Comparison of ENCODE assay signal across 16 mouse cellular contexts in the genomic region with DNA sequence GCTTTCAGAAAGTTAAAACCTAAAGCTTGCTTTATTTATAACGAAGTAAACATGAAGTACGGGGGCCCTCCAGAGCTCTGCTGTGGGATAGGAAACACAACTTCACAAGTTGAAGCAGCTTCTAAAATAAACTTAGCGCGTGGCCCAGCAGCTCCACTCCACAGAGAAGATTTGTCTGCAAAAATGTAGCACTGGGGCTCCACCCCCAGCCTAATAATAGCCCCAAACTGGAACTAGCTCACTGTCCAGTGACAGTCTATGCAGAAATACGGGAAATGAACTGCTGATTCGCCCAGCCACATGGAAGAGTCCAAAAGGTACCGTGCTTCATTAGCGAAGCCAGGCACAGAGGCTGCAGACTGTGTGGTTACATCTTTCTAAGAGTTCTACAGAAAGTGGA. TPM values are rescaled to one million over a fixed set of nuclear protein-coding genes. Genes with fewer than 3 reads are reported as not detected.
DNase-seq lines count a peak whose midpoint lies in the region; ATAC-seq lines count a peak whose summit lies in the region.
"Had no signal": no experiment of that assay in that cellular context is flagged by ENCODE, and none has a peak within 500 bp of the region (broad histone marks: within the 10 kb centered on the region; RNA-seq: fewer than 3 reads in every experiment).

No protein-coding gene starts in this region.

- no peaks in the 10 kb centered on the region for H3K27me3 ChIP-seq in intestine, embryonic 16.5 days (replicated peaks; ENCODE audit: control insufficient read depth, insufficient read depth, low read length)
- H3K27me3 ChIP-seq in intestine, embryonic 15.5 days (replicated peaks): no peaks in the 10 kb centered on the region
- no peaks in the 10 kb centered on the region for H3K27me3 ChIP-seq in forebrain, embryonic 13.5 days
- no peaks in the 10 kb centered on the region for H3K27me3 ChIP-seq in midbrain, embryonic 11.5 days (ENCODE audit: control insufficient read depth, insufficient read depth, low read length)
- H3K27me3 ChIP-seq: forebrain, embryonic 12.5 days; liver, embryonic 15.5 days had no signal

- no peak overlapping the region for H3K4me3 ChIP-seq in intestine, embryonic 16.5 days (ENCODE audit: low read length)
- no peak overlapping the region for H3K4me3 ChIP-seq in intestine, embryonic 15.5 days (replicated peaks)
- no peak overlapping the region for H3K4me3 ChIP-seq in forebrain, embryonic 13.5 days
- no peak overlapping the region for H3K4me3 ChIP-seq in midbrain, embryonic 11.5 days (ENCODE audit: low read depth, low read length)
- H3K4me3 ChIP-seq: forebrain, embryonic 12.5 days; liver, embryonic 15.5 days had no signal

- intact Hi-C loops in heart, postnatal 36 days (cut with DNase I): no loop called here

- H3K4me2 ChIP-seq in intestine, embryonic 16.5 days (ENCODE audit: low read depth, low read length): no peak overlapping the region
- no peak overlapping the region for H3K4me2 ChIP-seq in intestine, embryonic 15.5 days (replicated peaks)
- H3K4me2 ChIP-seq in forebrain, embryonic 13.5 days: no peak overlapping the region
- no peak overlapping the region for H3K4me2 ChIP-seq in midbrain, embryonic 11.5 days
- H3K4me2 ChIP-seq: forebrain, embryonic 12.5 days; hindbrain, embryonic 14.5 days; liver, embryonic 15.5 days had no signal

- no peaks in the 10 kb centered on the region for H3K9me3 ChIP-seq in intestine, embryonic 16.5 days (ENCODE audit: control insufficient read depth, low read length)
- H3K9me3 ChIP-seq in intestine, embryonic 15.5 days: no peaks in the 10 kb centered on the region
- H3K9me3 ChIP-seq in forebrain, embryonic 13.5 days (replicated peaks): no peaks in the 10 kb centered on the region
- H3K9me3 ChIP-seq in midbrain, embryonic 11.5 days (ENCODE audit: control insufficient read depth, low read length): no peaks in the 10 kb centered on the region
- H3K9me3 ChIP-seq: forebrain, embryonic 12.5 days; liver, embryonic 15.5 days had no signal

- 80% methylated on average over 8 of the region's 8 CpGs for WGBS in intestine, embryonic 16.5 days
- WGBS in intestine, embryonic 15.5 days: 76% methylated on average over 8 of the region's 8 CpGs
- 88% methylated on average over 8 of the region's 8 CpGs for WGBS in forebrain, embryonic 13.5 days
- WGBS in midbrain, embryonic 11.5 days: 88% methylated on average over 8 of the region's 8 CpGs

- ATAC-seq in intestine, embryonic 16.5 days: no peak
- ATAC-seq in intestine, embryonic 15.5 days: no peak
- ATAC-seq in forebrain, embryonic 13.5 days: no peak
- no peak for ATAC-seq in midbrain, embryonic 11.5 days (ENCODE audit: low FRiP score)

- H3K27ac ChIP-seq in intestine, embryonic 16.5 days (ENCODE audit: low read length): no peak overlapping the region
- no peak overlapping the region for H3K27ac ChIP-seq in intestine, embryonic 15.5 days
- no peak overlapping the region for H3K27ac ChIP-seq in forebrain, embryonic 13.5 days
- H3K27ac ChIP-seq in midbrain, embryonic 11.5 days (ENCODE audit: low read depth, low read length): no peak overlapping the region
- H3K27ac ChIP-seq: forebrain, embryonic 12.5 days; hindbrain, embryonic 14.5 days; liver, embryonic 15.5 days had no signal

- peaks cover 11% of the 10 kb centered on the region for H3K36me3 ChIP-seq in intestine, embryonic 16.5 days (ENCODE audit: control insufficient read depth, insufficient read depth, low read length)
- H3K36me3 ChIP-seq in intestine, embryonic 15.5 days: peaks cover 5% of the 10 kb centered on the region
- H3K36me3 ChIP-seq in forebrain, embryonic 13.5 days (ENCODE audit: poor library complexity, severe bottlenecking): peaks cover 28% of the 10 kb centered on the region
- H3K36me3 ChIP-seq in midbrain, embryonic 11.5 days (ENCODE audit: control insufficient read depth, insufficient read depth, low read length): peaks cover 5% of the 10 kb centered on the region; the same call in 1 of the 2 replicates

- H3K9ac ChIP-seq in intestine, embryonic 16.5 days (ENCODE audit: low read depth, low read length): peak overlapping the region; percentile 8; the same call in 1 of the 2 replicates
- H3K9ac ChIP-seq in intestine, embryonic 15.5 days: no peak overlapping the region
- no peak overlapping the region for H3K9ac ChIP-seq in forebrain, embryonic 13.5 days
- no peak overlapping the region for H3K9ac ChIP-seq in midbrain, embryonic 11.5 days (ENCODE audit: low read length)
- H3K9ac ChIP-seq: forebrain, embryonic 12.5 days; hindbrain, embryonic 14.5 days; liver, embryonic 15.5 days had no signal

- DNase-seq in lung, postnatal 10 days: peak; percentile 50
- no peak for DNase-seq in lung, adult 18-20 months
- DNase-seq in heart, adult 9 months (ENCODE audit: low spot score in 2 of 2): peak; percentile 67 to 72
- DNase-seq in heart, postnatal 36 days: peak; percentile 40 to 48
- DNase-seq in midbrain, embryonic 11.5 days (ENCODE audit: low spot score, missing footprints): no peak
- DNase-seq: adrenal gland, postnatal 10 days; gastrocnemius, postnatal 10 days; kidney, adult 18-20 months; right cerebral cortex, postnatal 14 days; thymus, adult 2 months had no signal

- H3K4me1 ChIP-seq in intestine, embryonic 16.5 days (ENCODE audit: control insufficient read depth, insufficient read depth, low read length): peaks cover 16% of the 10 kb centered on the region
- H3K4me1 ChIP-seq in intestine, embryonic 15.5 days (replicated peaks): peaks cover 12% of the 10 kb centered on the region
- peaks cover 32% of the 10 kb centered on the region for H3K4me1 ChIP-seq in forebrain, embryonic 13.5 days
- H3K4me1 ChIP-seq in midbrain, embryonic 11.5 days (ENCODE audit: control insufficient read depth, insufficient read depth, low read length): peaks cover 5% of the 10 kb centered on the region

RNA-seq across cellular contexts. Expression of a gene that starts 7.9 kb away (rescaled TPM):
- polyA plus RNA-seq in intestine, embryonic 16.5 days (2015; fragmentation: Nextera tagmentation; extraction: Ambion mirVana): 6.8 and 7.8 TPM in 2 replicates
- polyA plus RNA-seq in intestine, embryonic 15.5 days (2015; fragmentation: Nextera tagmentation; extraction: Ambion mirVana): 7.2 and 7.7 TPM in 2 replicates
- total RNA-seq in heart, postnatal 36 days (2021): 10 to 100 TPM; 14.1 to 17.0 TPM
- polyA plus RNA-seq in forebrain, embryonic 13.5 days (2015; fragmentation: Nextera tagmentation; extraction: Ambion mirVana): 14.8 and 15.5 TPM in 2 replicates
- polyA plus RNA-seq in midbrain, embryonic 11.5 days (2014; fragmentation: Nextera tagmentation; extraction: Ambion mirVana): 9.2 and 9.3 TPM in 2 replicates

RNA-seq across cellular contexts. Expression of a gene that starts 8.0 kb away (rescaled TPM):
- 141 and 162 TPM in 2 replicates for polyA plus RNA-seq in intestine, embryonic 16.5 days (2015; fragmentation: Nextera tagmentation; extraction: Ambion mirVana)
- 185 and 190 TPM in 2 replicates for polyA plus RNA-seq in intestine, embryonic 15.5 days (2015; fragmentation: Nextera tagmentation; extraction: Ambion mirVana)
- 10 to 100 TPM; 56.4 to 65.9 TPM for total RNA-seq in heart, postnatal 36 days (2021)
- polyA plus RNA-seq in forebrain, embryonic 13.5 days (2015; fragmentation: Nextera tagmentation; extraction: Ambion mirVana): 111 and 118 TPM in 2 replicates
- 129 and 155 TPM in 2 replicates for polyA plus RNA-seq in midbrain, embryonic 11.5 days (2014; fragmentation: Nextera tagmentation; extraction: Ambion mirVana)

RNA-seq across cellular contexts. Expression of a gene that starts 12.6 kb away (rescaled TPM):
- 21.5 and 26.6 TPM in 2 replicates for polyA plus RNA-seq in intestine, embryonic 16.5 days (2015; fragmentation: Nextera tagmentation; extraction: Ambion mirVana)
- 16.8 and 19.3 TPM in 2 replicates for polyA plus RNA-seq in intestine, embryonic 15.5 days (2015; fragmentation: Nextera tagmentation; extraction: Ambion mirVana)
- total RNA-seq in heart, postnatal 36 days (2021): 10 to 100 TPM; 18.3 to 26.7 TPM
- polyA plus RNA-seq in forebrain, embryonic 13.5 days (2015; fragmentation: Nextera tagmentation; extraction: Ambion mirVana): 15.4 and 18.3 TPM in 2 replicates
- polyA plus RNA-seq in midbrain, embryonic 11.5 days (2014; fragmentation: Nextera tagmentation; extraction: Ambion mirVana): 8.4 and 9.5 TPM in 2 replicates

Comparison
In these comparisons a context has a peak if more than half of its experiments do, and no peak if none do; other contexts are left out.
1. DNase-seq: peak in lung, postnatal 10 days (single experiment), heart, adult 9 months (2 of 2) and heart, postnatal 36 days (2 of 2); none in lung, adult 18-20 months (0 of 2) and midbrain, embryonic 11.5 days (single experiment).